ENCODE assay signal across 26 mouse cellular contexts in genomic region chr5:149426525-149426924, GRCm38 (mm10). TPM values are rescaled to one million over a fixed set of nuclear protein-coding genes. Genes with fewer than 3 reads are reported as not detected.
DNase-seq lines count a peak whose midpoint lies in the region; ATAC-seq and TF ChIP-seq lines count a peak whose summit lies in the region.
"Had no signal": no experiment of that assay in that cellular context is flagged by ENCODE, and none has a peak within 500 bp of the region (broad histone marks: within the 10 kb centered on the region; RNA-seq: fewer than 3 reads in every experiment).

No protein-coding gene starts in this region.

- H3K9me3 ChIP-seq in liver, embryonic 12.5 days (replicated peaks), result no peaks in the 10 kb centered on the region
- H3K9me3 ChIP-seq in liver, embryonic 14.5 days (ENCODE audit: control insufficient read depth, low read length), result no peaks in the 10 kb centered on the region
- H3K9me3 ChIP-seq: embryonic facial prominence, embryonic 10.5 days; embryonic facial prominence, embryonic 12.5 days; forebrain, embryonic 10.5 days; forebrain, embryonic 12.5 days; forebrain, embryonic 15.5 days had no signal

- no peak overlapping the region for H3K9ac ChIP-seq in liver, embryonic 12.5 days
- no peak overlapping the region for H3K9ac ChIP-seq in liver, embryonic 14.5 days (replicated peaks)
- H3K9ac ChIP-seq: embryonic facial prominence, embryonic 12.5 days; forebrain, embryonic 12.5 days; forebrain, embryonic 15.5 days; forebrain, postnatal 0 days had no signal

- peak overlapping the region; percentile 28 for H3K4me2 ChIP-seq in liver, embryonic 12.5 days
- no peak overlapping the region for H3K4me2 ChIP-seq in liver, embryonic 14.5 days (ENCODE audit: low read depth)
- H3K4me2 ChIP-seq: embryonic facial prominence, embryonic 12.5 days; forebrain, embryonic 12.5 days; forebrain, embryonic 15.5 days had no signal

- H3K4me3 ChIP-seq in liver, embryonic 12.5 days, result no peak overlapping the region
- no peak overlapping the region for H3K4me3 ChIP-seq in liver, embryonic 14.5 days (ENCODE audit: insufficient read depth in 1 of 2, low read depth in 2 of 2, low read length in 2 of 2)
- H3K4me3 ChIP-seq: embryonic facial prominence, embryonic 10.5 days; embryonic facial prominence, embryonic 12.5 days; erythroblast, embryonic 14.5 days; forebrain, embryonic 10.5 days; forebrain, embryonic 12.5 days; forebrain, embryonic 15.5 days had no signal

- peak; percentile 52 for ATAC-seq in liver, embryonic 12.5 days
- peak; percentile 59 for ATAC-seq in liver, embryonic 14.5 days (ENCODE audit: insufficient read depth)
- ATAC-seq: forebrain, embryonic 15.5 days; forebrain, postnatal 0 days; Patski had no signal

- peaks cover 36% of the 10 kb centered on the region for H3K4me1 ChIP-seq in liver, embryonic 12.5 days
- H3K4me1 ChIP-seq in liver, embryonic 14.5 days (replicated peaks; ENCODE audit: control insufficient read depth in 2 of 2, insufficient read depth in 2 of 2, low read length in 1 of 2), result peaks cover 12 to 30% of the 10 kb centered on the region in 2 experiments

- TF ChIP-seq CTCF in liver, embryonic 14.5 days (IDR thresholded peaks at IDR 0.05; ENCODE audit: low read depth), result no peak

- intact Hi-C loops in left cerebral cortex, postnatal 36 days (cut with DNase I), result no loop called here

- no peak for DNase-seq in liver
- peak; percentile 31 for DNase-seq in induced T-regulatory cell, adult 2 months (ENCODE audit: low read depth)
- DNase-seq in liver, embryonic 14.5 days (ENCODE audit: low read depth in 3 of 3, low spot score in 3 of 3), result no peak
- no peak for DNase-seq in left cerebral cortex, postnatal 36 days (ENCODE audit: low spot score in 2 of 2)
- DNase-seq in thymus, adult 18-20 months, result no peak
- DNase-seq in frontal cortex, postnatal 14 days (ENCODE audit: low spot score in 2 of 2), result no peak
- DNase-seq: adrenal gland, adult 8-10 months; adrenal gland, postnatal 14 days; adrenal gland, postnatal 36 days; cerebellum, adult 11-12 months; cerebellum, adult 2 months; cerebellum, adult 9-10 months; cerebellum, postnatal 10 days; cerebellum, postnatal 25 days; forebrain, postnatal 0 days had no signal

- H3K36me3 ChIP-seq in liver, embryonic 12.5 days, result no peaks in the 10 kb centered on the region
- no peaks in the 10 kb centered on the region for H3K36me3 ChIP-seq in liver, embryonic 14.5 days (replicated peaks; ENCODE audit: control insufficient read depth, insufficient read depth, low read depth)
- H3K36me3 ChIP-seq: embryonic facial prominence, embryonic 10.5 days; embryonic facial prominence, embryonic 12.5 days; forebrain, embryonic 12.5 days; forebrain, embryonic 15.5 days had no signal

- no peaks in the 10 kb centered on the region for H3K27me3 ChIP-seq in liver, embryonic 12.5 days (replicated peaks)
- H3K27me3 ChIP-seq in liver, embryonic 14.5 days (ENCODE audit: control insufficient read depth, insufficient read depth, low read length), result no peaks in the 10 kb centered on the region
- H3K27me3 ChIP-seq: embryonic facial prominence, embryonic 12.5 days; forebrain, embryonic 12.5 days; forebrain, embryonic 15.5 days; Patski had no signal

- H3K27ac ChIP-seq in liver, embryonic 12.5 days, result no peak overlapping the region
- H3K27ac ChIP-seq in liver, embryonic 14.5 days, result no peak overlapping the region
- H3K27ac ChIP-seq: embryonic facial prominence, embryonic 10.5 days; embryonic facial prominence, embryonic 12.5 days; forebrain, embryonic 10.5 days; forebrain, embryonic 12.5 days; forebrain, embryonic 15.5 days had no signal

- no peak for TF ChIP-seq EP300 in liver, embryonic 14.5 days (IDR thresholded peaks at IDR 0.05; ENCODE audit: low read depth)

- WGBS in liver, embryonic 12.5 days (ENCODE audit: insufficient replicate concordance), result 47% methylated on average over 3 of the region's 3 CpGs
- WGBS in liver, embryonic 14.5 days (ENCODE audit: insufficient replicate concordance), result 21% methylated on average over 3 of the region's 3 CpGs

RNA-seq across cellular contexts. Expression of gene Tex26, which starts 12.9 kb away (rescaled TPM):
- polyA plus RNA-seq in liver, embryonic 12.5 days (2016; fragmentation: Nextera tagmentation; extraction: Ambion mirVana), result 0.13 and 0.18 TPM in 2 replicates
- polyA plus RNA-seq in liver, embryonic 14.5 days (2012; rRNA removed), result 0.30 and 0.48 TPM in 2 replicates
- polyA plus RNA-seq in liver, embryonic 14.5 days (2014; fragmentation: Nextera tagmentation; extraction: Ambion mirVana), result 0.23 TPM in 1 of 2 replicates, not detected in the other
- under 1 TPM; 0.41 to 0.59 TPM for total RNA-seq in left cerebral cortex, postnatal 36 days (2021)
- total RNA-seq: adrenal gland, adult 18-20 months; adrenal gland, adult 8-10 months; adrenal gland, postnatal 14 days; adrenal gland, postnatal 36 days had no signal
- polyA plus RNA-seq: activated CD4-positive, CD25-positive, alpha-beta regulatory T cell, adult 4 months; erythroblast, embryonic 14.5 days had no signal

RNA-seq across cellular contexts. Expression of gene Medag, which starts 15.0 kb away (rescaled TPM):
- 0.35 and 0.57 TPM in 2 replicates for polyA plus RNA-seq in liver, embryonic 12.5 days (2016; fragmentation: Nextera tagmentation; extraction: Ambion mirVana)
- 0.13 and 0.18 TPM in 2 replicates for polyA plus RNA-seq in liver, embryonic 14.5 days (2012; rRNA removed)
- polyA plus RNA-seq in liver, embryonic 14.5 days (2014; fragmentation: Nextera tagmentation; extraction: Ambion mirVana), result 0.04 and 0.27 TPM in 2 replicates
- total RNA-seq in left cerebral cortex, postnatal 36 days (2021), result 10 to 100 TPM; 14.5 to 16.5 TPM
- total RNA-seq: ES-E14 had no signal
- polyA plus RNA-seq: erythroblast, embryonic 14.5 days had no signal
